Mouse (Mus musculus) mouse embryonic stem cell (cell line): ENCODE measurements around the gene Marveld2.

Experiments used
- in situ Hi-C, 2 experiments: fragments of 300-500 bp; cut with MboI; formaldehyde crosslinking; loops; 1 replicate in 1 of 2; 3 replicates in 1 of 2; pipeline ENCODE4 v1.14.3; 2019 to 2020; ENCODE audit warnings: low sequenced_read_pairs in 2 of 2, low pct_unique_long_range_greater_than_20kb in 1 of 2, mixed read lengths in 1 of 2; ENCODE audit not compliant: unreplicated experiment in 1 of 2

The Marveld2 gene

DNA sequence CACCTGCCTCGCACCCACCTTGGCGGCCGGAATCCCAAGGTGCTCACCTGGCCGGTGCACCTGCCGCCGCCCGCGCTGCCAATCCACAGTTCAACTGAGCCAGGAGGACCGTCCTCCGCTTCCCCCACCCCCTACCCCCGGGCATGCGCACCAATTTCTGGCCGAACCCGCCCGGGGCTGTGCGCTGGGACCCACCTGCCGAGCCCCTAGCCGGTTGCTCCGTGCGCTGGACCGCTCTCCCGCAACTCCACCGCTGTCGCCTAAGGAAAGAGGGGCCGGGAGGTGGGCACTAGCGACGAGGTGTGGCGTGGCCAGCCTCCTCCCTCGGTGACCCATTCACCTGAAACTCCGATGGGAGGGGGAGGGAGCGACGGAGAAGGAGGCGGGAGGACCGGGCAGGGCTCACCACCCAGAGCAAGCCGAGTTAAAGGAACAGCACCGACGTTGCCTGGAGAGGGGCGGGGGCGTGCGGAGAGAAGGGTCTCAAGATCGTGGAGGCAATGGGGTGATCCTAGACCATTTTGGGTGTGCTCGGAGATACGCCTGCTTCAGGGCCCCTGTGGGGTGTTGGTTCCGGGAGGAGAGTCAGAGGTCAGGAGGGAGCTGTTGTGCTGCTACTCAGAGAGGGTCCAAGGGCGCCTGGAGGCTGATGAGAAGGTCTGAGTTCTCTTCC, 64.3 kb downstream of the Marveld2 start, which contains the start of gene Ocln:
TSS of gene Ocln (minus strand) at position 350 of the 673 bp plus-strand sequence.
- in situ Hi-C loops = no loop called here

GRCm38 (mm10) chr13:100552009-100552368, 64.8 kb downstream of the Marveld2 start:
- in situ Hi-C loops = no loop called here

DNA sequence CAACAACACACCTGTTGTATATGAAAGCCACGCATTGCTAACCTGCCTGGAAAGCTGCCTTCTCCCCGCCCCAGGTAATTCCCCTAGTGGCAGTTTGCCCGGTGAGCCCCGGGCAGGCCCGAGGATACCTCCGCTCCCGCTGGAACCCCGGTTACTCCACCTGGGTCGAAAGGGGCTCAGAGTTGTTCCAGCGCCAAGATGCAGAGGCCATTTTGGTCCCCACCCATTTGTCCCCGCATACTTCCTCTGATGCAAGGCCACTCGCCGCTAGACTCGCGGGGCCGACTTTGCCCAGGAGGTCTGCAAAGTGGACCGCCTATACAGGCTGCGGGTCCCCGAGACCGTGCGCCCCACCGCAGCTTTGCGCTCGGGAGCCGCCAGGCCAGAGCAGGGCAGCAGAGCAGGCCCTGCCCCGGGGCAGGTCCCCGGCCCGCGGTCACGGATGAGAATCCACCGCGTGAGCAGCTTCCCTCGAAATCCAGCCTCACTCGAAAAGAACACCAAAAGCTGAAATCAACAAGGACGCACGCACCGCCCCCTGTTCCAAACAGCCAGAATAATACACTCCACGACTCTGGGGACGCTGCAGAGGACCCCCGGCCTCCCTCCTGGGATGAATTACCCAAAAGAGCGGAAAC, 65.3 kb downstream of the Marveld2 start:
- in situ Hi-C loops = no loop called here

DNA sequence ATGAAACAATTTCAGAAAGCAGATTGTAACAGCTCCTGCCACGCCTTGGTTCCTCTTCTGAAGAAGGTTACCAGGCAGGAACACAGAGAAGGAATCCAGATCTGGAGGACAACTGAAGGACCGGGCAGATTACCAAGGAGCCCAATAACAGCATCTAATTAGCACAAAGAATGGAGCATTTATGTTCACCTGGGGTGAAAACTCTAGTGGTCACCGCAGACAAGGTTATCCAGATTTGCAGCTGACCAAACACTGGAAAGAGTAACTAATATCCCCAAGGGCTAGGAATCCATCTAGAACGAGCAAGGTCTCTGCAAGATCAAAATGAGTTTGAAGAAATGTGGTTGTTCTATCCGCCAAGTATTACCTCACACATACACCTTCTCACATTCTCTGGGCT, 69.5 kb downstream of the Marveld2 start:
- in situ Hi-C loops = no loop called here
